Mouse (Mus musculus) adrenal gland, adult (tissue): ENCODE results near the gene Pde4d.

Experiments used
- DNase-seq, 2 experiments: peaks; one replicate each; pipeline ENCODE4 v3.0.0; 2022 to 2023; ENCODE audit warnings: low spot score in 1 of 2; ENCODE audit not compliant: inconsistent age in 2 of 2

Pde4d gene

GRCm38 (mm10) chr13:108964056-108964455, 514.3 kb downstream of the Pde4d start:
- no peak for DNase-seq

GRCm38 (mm10) chr13:108981144-108981543, 531.4 kb downstream of the Pde4d start:
- no peak for DNase-seq

DNA sequence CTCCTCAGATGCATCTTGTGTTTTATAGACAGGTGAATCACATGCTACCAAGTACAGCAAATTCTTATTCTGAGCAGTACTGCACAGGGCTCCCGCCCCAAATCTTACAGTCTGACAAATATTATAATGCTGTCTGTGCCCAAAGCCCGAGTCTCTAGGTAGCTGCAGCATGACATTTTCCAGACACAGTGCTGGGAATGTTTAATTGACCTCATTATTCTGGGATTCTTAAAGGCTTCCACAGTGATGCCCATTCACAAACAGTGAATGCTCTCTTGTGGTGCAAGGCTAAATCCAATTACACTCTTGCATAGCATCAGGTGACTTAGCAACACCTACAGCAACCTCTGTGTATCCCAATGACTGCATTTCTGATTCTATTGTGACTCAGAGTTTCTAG, 549.0 kb downstream of the Pde4d start:
- DNase-seq: no peak

DNA sequence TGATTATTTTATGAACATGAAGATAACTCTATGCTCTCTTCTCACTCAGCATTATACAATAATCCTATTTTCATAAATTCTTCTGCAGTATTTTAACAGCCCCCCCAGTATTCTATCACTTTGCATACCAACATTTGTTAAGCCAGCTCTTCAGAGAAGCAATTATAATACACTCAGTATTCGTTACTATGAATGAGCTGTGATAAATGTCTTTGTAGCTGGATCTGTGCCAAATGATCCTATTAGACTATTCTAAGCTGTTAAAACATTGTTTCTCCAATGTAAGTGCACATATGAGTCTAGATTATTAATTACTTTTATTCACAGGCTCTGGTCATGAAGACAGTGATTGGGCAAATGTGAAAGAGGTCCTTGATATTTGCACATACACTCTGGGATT, 575.0 kb downstream of the Pde4d start:
- DNase-seq: no peak

DNA sequence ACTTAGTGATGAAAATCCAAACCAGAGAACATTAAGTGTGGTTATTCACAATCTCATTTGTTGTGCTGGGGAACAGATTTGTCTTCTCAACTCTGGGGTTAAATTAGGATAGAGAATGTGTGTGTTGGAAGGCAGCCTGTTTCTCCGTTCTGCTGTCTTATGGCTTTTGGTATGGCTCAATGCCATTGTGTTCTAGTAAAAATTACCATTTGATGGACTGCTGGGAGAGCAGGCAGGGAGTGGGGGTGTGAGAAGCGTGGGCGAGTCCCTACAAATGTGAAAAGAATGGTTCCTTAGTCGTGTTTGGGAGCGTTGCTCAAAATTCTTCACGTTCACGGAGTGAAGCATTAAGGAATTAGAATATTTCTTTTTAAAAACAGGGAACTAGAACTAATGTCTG, 597.4 kb downstream of the Pde4d start:
- peak in 1 of 2 experiments; percentile 3 for DNase-seq

- no peak for DNase-seq
Measured at GRCm38 (mm10) chr13:109052805-109053204, 603.1 kb downstream of the Pde4d start.

GRCm38 (mm10) chr13:109053242-109054018, 603.7 kb downstream of the Pde4d start:
- DNase-seq: peak in 1 of 2 experiments; percentile 26

- DNase-seq: no peak
Measured at GRCm38 (mm10) chr13:109058045-109058444, 608.3 kb downstream of the Pde4d start.

DNA sequence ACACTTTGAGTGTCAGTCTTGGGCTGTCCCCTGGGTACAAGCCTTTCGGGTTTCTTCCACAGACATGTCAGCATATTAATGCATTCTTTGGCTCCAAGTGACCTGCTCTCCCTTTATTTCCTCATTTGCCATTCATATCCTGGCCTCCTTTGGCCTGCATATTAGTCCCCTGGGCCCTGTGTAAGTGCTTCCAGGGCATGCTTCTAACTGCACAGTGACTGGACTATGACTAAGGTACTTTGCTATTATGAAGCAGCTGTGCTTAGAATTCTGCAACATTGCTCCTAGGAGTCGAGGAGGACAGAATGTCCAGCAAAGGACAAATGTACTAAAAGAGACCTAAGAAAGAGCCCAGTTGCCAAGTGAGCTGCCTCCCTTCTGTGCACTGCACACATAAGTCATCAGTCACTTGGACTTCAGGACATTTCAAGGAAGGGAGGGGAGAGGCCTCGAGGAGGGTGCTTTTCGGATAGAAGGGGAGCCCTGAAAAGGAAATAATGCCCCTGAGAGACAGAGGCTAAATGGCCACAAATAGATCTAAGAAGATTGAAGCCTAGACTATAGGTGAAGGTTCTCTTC, 616.9 kb downstream of the Pde4d start:
- peak; percentile 11 to 24 for DNase-seq

DNA sequence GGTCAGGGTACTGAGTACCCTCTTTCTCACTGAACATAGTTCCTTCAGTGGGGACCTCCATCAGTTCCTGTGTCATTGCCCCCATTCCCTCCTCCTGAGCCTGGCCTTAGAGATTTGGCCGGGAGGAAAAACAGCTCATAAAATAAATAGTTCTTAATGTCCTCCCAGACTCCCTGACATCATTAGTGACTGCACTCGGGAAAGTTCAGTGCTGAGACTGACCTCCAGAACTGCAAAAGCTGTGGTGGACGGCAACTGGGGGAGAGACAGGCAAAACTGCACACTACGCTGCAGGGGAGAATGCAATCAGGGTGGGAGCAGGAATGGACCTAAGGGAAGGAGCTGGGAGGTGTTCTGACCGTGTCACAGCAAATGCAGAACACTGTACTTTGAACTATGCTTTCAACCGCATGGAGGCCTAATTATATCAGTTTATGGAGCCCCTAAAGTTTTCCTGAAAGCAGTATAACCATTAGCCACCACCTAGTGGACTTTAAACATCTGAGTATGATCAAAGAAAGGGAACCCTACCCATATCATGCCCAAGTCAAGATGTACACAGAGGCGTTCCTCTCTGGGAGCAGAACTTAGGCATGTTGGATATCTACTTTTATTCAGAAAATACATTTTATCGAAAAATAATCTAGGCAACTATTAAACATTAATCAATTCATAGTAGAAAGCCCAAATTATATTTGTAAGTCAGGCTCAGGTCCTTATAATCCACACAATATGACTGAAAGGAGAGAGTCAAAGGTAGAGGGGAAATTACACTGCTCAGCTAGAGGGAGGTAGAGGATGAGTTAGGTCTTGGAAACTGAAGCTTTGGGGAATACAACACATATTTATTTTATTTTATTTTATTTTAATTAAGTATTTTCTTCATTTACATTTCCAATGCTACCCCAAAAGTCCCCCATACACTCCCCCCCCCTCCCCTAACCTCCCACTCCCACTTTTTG, 618.8 kb downstream of the Pde4d start:
- peak in 1 of 2 experiments; percentile 5 for DNase-seq

GRCm38 (mm10) chr13:109073371-109073770, 623.6 kb downstream of the Pde4d start:
- no peak for DNase-seq

GRCm38 (mm10) chr13:109074078-109074477, 624.3 kb downstream of the Pde4d start:
- no peak for DNase-seq

- no peak for DNase-seq
Measured at GRCm38 (mm10) chr13:109092654-109093053, 642.9 kb downstream of the Pde4d start.

DNA sequence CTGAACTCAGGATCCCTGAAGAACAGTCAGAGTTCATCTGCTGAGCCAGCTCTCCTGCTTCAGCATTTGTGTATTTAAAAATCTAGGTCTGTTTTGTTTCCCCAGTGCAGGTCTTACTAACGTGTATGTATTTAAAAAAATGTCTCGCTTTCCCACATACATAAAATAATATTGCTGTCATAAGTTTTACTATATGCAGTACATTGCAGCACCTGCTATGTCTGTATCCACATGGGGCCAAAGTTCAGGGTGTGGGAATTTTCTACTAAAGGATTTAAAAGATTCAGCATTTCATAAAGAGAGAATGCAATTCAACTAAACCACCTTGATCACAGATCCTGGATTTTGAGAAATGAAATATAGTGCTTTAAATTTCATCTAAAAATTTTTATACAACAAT, 646.9 kb downstream of the Pde4d start:
- DNase-seq: no peak

DNA sequence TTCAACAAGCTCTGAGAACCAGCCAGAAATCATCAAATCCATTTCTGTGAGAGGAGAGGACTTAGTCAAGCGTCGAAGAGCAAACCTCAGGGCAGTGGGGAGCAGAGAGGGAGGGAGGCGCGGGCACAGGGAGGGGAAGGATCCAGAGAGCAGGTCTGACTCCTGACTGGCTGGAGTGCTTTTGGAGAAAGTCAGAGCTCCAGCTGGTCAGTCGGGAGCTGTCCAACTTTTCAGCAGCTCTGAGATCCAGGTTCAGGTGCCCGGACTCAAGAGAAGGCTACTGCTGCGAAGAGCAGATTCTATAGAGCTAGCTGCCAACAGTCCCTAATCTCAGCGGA, 666.2 kb downstream of the Pde4d start:
- DNase-seq: peak in 1 of 2 experiments; percentile 10

- DNase-seq: peak; percentile 10 to 59
Measured at GRCm38 (mm10) chr13:109116342-109117201, 666.8 kb downstream of the Pde4d start.

GRCm38 (mm10) chr13:109117210-109117791, 667.6 kb downstream of the Pde4d start:
- no peak for DNase-seq

- no peak for DNase-seq
Measured at GRCm38 (mm10) chr13:109118296-109118800, 668.6 kb downstream of the Pde4d start.

DNA sequence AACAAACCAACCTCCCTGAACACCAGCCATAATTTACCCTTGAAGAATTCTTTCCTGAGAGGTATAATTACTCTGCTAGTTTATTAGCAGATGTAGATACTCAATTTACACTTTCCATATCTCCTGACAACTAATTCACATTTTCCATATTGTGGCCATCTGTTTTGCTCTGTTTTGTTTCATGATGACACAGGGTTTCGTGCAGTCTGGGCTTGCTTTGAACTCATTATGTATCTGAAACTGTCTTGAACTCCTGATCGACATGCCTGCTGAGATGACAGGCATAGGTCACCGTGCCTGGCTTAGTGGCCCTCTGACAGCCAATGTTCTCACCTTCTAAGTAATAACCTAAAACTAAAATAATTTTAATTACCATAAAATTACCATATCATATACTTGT, 672.1 kb downstream of the Pde4d start:
- DNase-seq: no peak

- no peak for DNase-seq
Measured at GRCm38 (mm10) chr13:109136405-109136804, 686.7 kb downstream of the Pde4d start.
